In the genomic region with DNA sequence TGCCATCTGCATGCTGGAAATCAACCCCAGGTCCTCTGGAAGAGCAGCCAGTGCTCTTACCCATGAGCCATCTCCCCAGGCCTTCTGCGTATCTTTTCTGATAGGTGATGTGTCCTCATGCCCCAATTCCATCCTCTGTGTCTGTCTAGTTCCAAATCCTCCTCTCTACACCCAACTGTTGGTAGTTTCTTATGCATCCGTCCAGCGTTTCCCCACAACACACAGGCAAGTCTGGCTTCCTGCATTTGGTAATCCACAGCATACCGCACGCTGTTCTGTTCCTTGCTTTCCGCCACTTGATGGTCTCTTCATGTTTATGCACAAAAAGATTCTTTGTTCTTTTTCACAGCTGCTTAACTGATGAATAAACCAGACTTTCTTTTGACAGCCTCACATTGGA, we compare ENCODE assay signal across 26 mouse cellular contexts. TPM values are rescaled to one million over a fixed set of nuclear protein-coding genes. Genes with fewer than 3 reads are reported as not detected.
DNase-seq lines count a peak whose midpoint lies in the region; ATAC-seq and TF ChIP-seq lines count a peak whose summit lies in the region.
"Had no signal": no experiment of that assay in that cellular context is flagged by ENCODE, and none has a peak within 500 bp of the region (broad histone marks: within the 10 kb centered on the region; RNA-seq: fewer than 3 reads in every experiment).

No protein-coding gene starts in this region.

- peak overlapping the region; percentile 35; the same call in 1 of the 2 replicates for H3K9ac ChIP-seq in forebrain, embryonic 13.5 days
- no peak overlapping the region for H3K9ac ChIP-seq in forebrain, embryonic 12.5 days
- no peak overlapping the region for H3K9ac ChIP-seq in liver, embryonic 16.5 days (ENCODE audit: low read depth, low read length)
- H3K9ac ChIP-seq: embryonic facial prominence, embryonic 12.5 days; embryonic facial prominence, embryonic 15.5 days; heart, embryonic 12.5 days; heart, embryonic 15.5 days; hindbrain, embryonic 13.5 days; intestine, embryonic 15.5 days had no signal

- H3K36me3 ChIP-seq in forebrain, embryonic 13.5 days (ENCODE audit: poor library complexity, severe bottlenecking) = peaks cover 28% of the 10 kb centered on the region
- peaks cover 24% of the 10 kb centered on the region for H3K36me3 ChIP-seq in forebrain, embryonic 12.5 days (replicated peaks)
- no peaks in the 10 kb centered on the region for H3K36me3 ChIP-seq in liver, embryonic 16.5 days (ENCODE audit: control insufficient read depth, insufficient read depth)

- no peak for DNase-seq in liver
- peak; percentile 26 for DNase-seq in brain, embryonic 14.5 days (ENCODE audit: low read depth)
- no peak for DNase-seq in layer of hippocampus, postnatal 36 days
- DNase-seq in kidney, postnatal 25 days = no peak
- DNase-seq: adrenal gland, postnatal 10 days; cerebellum, adult 18-20 months; cerebellum, adult 9-10 months; cerebellum, postnatal 25 days; gastrocnemius, postnatal 25 days; heart, postnatal 10 days; heart, postnatal 36 days had no signal

- no peak overlapping the region for H3K27ac ChIP-seq in forebrain, embryonic 13.5 days
- no peak overlapping the region for H3K27ac ChIP-seq in forebrain, embryonic 12.5 days
- peak overlapping the region; percentile 12; the same call in 1 of the 2 replicates for H3K27ac ChIP-seq in liver, embryonic 16.5 days (ENCODE audit: low read length)
- peak overlapping the region; percentile 53; the same call in 1 of the 2 replicates for H3K27ac ChIP-seq in olfactory bulb, adult 2 months (ENCODE audit: insufficient read depth, low read depth, low read length)
- H3K27ac ChIP-seq: embryonic facial prominence, embryonic 12.5 days; embryonic facial prominence, embryonic 15.5 days; hindbrain, embryonic 10.5 days; hindbrain, embryonic 13.5 days; intestine, embryonic 15.5 days had no signal

- peaks cover 29% of the 10 kb centered on the region for H3K4me1 ChIP-seq in forebrain, embryonic 13.5 days
- peaks cover 29% of the 10 kb centered on the region for H3K4me1 ChIP-seq in forebrain, embryonic 12.5 days
- H3K4me1 ChIP-seq in liver, embryonic 16.5 days (ENCODE audit: control insufficient read depth, low read depth, low read length) = peaks cover 23% of the 10 kb centered on the region
- peaks cover 38% of the 10 kb centered on the region for H3K4me1 ChIP-seq in olfactory bulb, adult 2 months (ENCODE audit: control insufficient read depth, insufficient read depth, low read length)
- H3K4me1 ChIP-seq: embryonic facial prominence, embryonic 15.5 days had no signal

- no peak for TF ChIP-seq POLR2A in brain, embryonic 14.5 days (IDR thresholded peaks at IDR 0.05; ENCODE audit: borderline replicate concordance, extremely low read depth, insufficient read depth, insufficient read length, poor library complexity, severe bottlenecking)
- no peak for TF ChIP-seq POLR2A in olfactory bulb, adult 2 months (IDR thresholded peaks at IDR 0.05; ENCODE audit: insufficient read depth, low read depth, low read length)

- WGBS in forebrain, embryonic 13.5 days = 71% methylated on average over 6 of the region's 6 CpGs
- WGBS in forebrain, embryonic 12.5 days = 68% methylated on average over 6 of the region's 6 CpGs
- WGBS in liver, embryonic 16.5 days (ENCODE audit: insufficient replicate concordance) = 78% methylated on average over 6 of the region's 6 CpGs
- 44% methylated on average over 6 of the region's 6 CpGs for WGBS in olfactory bulb, adult 2 months

- no peaks in the 10 kb centered on the region for H3K9me3 ChIP-seq in forebrain, embryonic 13.5 days (replicated peaks)
- no peaks in the 10 kb centered on the region for H3K9me3 ChIP-seq in forebrain, embryonic 12.5 days
- H3K9me3 ChIP-seq in liver, embryonic 16.5 days (replicated peaks; ENCODE audit: control insufficient read depth, low read length) = no peaks in the 10 kb centered on the region
- H3K9me3 ChIP-seq: embryonic facial prominence, embryonic 12.5 days; embryonic facial prominence, embryonic 15.5 days; G1E; heart, embryonic 12.5 days; heart, embryonic 15.5 days; hindbrain, embryonic 10.5 days; hindbrain, embryonic 13.5 days; intestine, embryonic 15.5 days had no signal

- no peak overlapping the region for H3K4me2 ChIP-seq in forebrain, embryonic 13.5 days
- no peak overlapping the region for H3K4me2 ChIP-seq in forebrain, embryonic 12.5 days
- no peak overlapping the region for H3K4me2 ChIP-seq in liver, embryonic 16.5 days (ENCODE audit: low read depth, low read length)
- H3K4me2 ChIP-seq: embryonic facial prominence, embryonic 12.5 days; embryonic facial prominence, embryonic 15.5 days; heart, embryonic 12.5 days; heart, embryonic 15.5 days; hindbrain, embryonic 13.5 days; intestine, embryonic 15.5 days had no signal

- ATAC-seq in forebrain, embryonic 13.5 days = no peak
- no peak for ATAC-seq in forebrain, embryonic 12.5 days (ENCODE audit: low FRiP score)
- ATAC-seq in liver, embryonic 16.5 days (ENCODE audit: low read depth) = no peak
- ATAC-seq: forebrain, embryonic 16.5 days; hindbrain, embryonic 16.5 days; intestine, embryonic 15.5 days; Patski had no signal

- no peak for TF ChIP-seq CTCF in brain, embryonic 14.5 days (IDR thresholded peaks at IDR 0.05; ENCODE audit: borderline replicate concordance, extremely low read depth, insufficient read depth, insufficient read length)
- no peak for TF ChIP-seq CTCF in olfactory bulb, adult 2 months (IDR thresholded peaks at IDR 0.05; ENCODE audit: insufficient read depth, low read depth, low read length)

- no peaks in the 10 kb centered on the region for H3K27me3 ChIP-seq in forebrain, embryonic 13.5 days
- H3K27me3 ChIP-seq in forebrain, embryonic 12.5 days = 0 out of 2 replicates have a peak, but pooled peaks cover 5% of the 10 kb centered on the region
- no peaks in the 10 kb centered on the region for H3K27me3 ChIP-seq in liver, embryonic 16.5 days (ENCODE audit: control insufficient read depth, insufficient read depth, low read depth, low read length)
- H3K27me3 ChIP-seq: embryonic facial prominence, embryonic 12.5 days; embryonic facial prominence, embryonic 15.5 days; heart, embryonic 12.5 days; heart, embryonic 15.5 days; hindbrain, embryonic 13.5 days; intestine, embryonic 15.5 days; Patski had no signal

- no peak overlapping the region for H3K4me3 ChIP-seq in forebrain, embryonic 13.5 days
- H3K4me3 ChIP-seq in forebrain, embryonic 12.5 days (replicated peaks) = no peak overlapping the region
- no peak overlapping the region for H3K4me3 ChIP-seq in liver, embryonic 16.5 days (ENCODE audit: low read depth, low read length)
- H3K4me3 ChIP-seq in olfactory bulb, adult 2 months (ENCODE audit: insufficient read depth, low read depth, low read length) = no peak overlapping the region
- H3K4me3 ChIP-seq: embryonic facial prominence, embryonic 12.5 days; embryonic facial prominence, embryonic 15.5 days; heart, embryonic 12.5 days; heart, embryonic 15.5 days; hindbrain, embryonic 10.5 days; hindbrain, embryonic 13.5 days; intestine, embryonic 15.5 days had no signal

RNA-seq across cellular contexts. Expression of a gene that starts 7.1 kb away (rescaled TPM):
- polyA plus RNA-seq in forebrain, embryonic 13.5 days (2015; fragmentation: Nextera tagmentation; extraction: Ambion mirVana) = 62.4 and 65.2 TPM in 2 replicates
- polyA plus RNA-seq in forebrain, embryonic 12.5 days (2016; fragmentation: Nextera tagmentation; extraction: Ambion mirVana) = 57.6 and 58.8 TPM in 2 replicates
- 25.3 and 28.0 TPM in 2 replicates for polyA plus RNA-seq in liver, embryonic 16.5 days (2015; fragmentation: Nextera tagmentation; extraction: Ambion mirVana)
- 63.1 and 66.7 TPM in 2 replicates for polyA plus RNA-seq in brain, embryonic 14.5 days (2012; rRNA removed)
- polyA plus RNA-seq in olfactory bulb, adult 2 months (2012; ENCODE audit: insufficient read depth, insufficient read length, low replicate concordance, missing spikeins) = not detected in 2 replicates
- total RNA-seq in layer of hippocampus, postnatal 36 days (2021) = 100 to 1,000 TPM; 308 to 355 TPM

Comparison
In these comparisons a context has a peak if more than half of its experiments do, and no peak if none do; other contexts are left out.
1. H3K27ac ChIP-seq: peak in liver, embryonic 16.5 days (single experiment) and olfactory bulb, adult 2 months (single experiment); none in forebrain, embryonic 13.5 days (single experiment) and forebrain, embryonic 12.5 days (single experiment).